Mouse (Mus musculus) kidney, adult 18-20 months (tissue): ENCODE measurements at regions not wholly inside any gene's neighbourhood (a gene's known extent, or its start where the extent isn't known, plus 50 kb on each side); places are given as distances from the start of the nearest gene placed in this dataset.

Source experiments
- DNase-seq: peaks from one replicate; pipeline ENCODE4 v3.0.0; 2021

DNA sequence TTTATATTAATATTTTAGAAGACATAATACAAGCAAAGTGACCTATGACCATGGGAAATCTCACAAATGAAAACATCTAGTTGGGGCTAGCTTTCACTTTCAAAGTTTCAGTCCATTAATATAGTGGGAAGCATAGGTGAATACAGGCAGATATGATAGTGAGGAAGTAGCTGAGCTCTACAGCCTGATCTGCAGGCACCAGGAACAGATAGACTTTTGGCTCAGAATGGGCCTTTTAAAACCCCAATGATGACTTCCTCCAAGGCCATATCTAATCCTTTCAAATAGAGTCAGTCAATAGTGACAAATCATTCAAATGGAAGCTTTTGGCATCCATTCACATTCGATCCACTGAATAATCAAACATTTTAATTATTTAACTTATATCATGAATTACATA lies 581.6 kb upstream of the Pcdh17 start:
- DNase-seq = no peak

- no peak for DNase-seq
Observed at GRCm38 (mm10) chr14:83862653-83863052, 580.7 kb upstream of the Pcdh17 start.

DNA sequence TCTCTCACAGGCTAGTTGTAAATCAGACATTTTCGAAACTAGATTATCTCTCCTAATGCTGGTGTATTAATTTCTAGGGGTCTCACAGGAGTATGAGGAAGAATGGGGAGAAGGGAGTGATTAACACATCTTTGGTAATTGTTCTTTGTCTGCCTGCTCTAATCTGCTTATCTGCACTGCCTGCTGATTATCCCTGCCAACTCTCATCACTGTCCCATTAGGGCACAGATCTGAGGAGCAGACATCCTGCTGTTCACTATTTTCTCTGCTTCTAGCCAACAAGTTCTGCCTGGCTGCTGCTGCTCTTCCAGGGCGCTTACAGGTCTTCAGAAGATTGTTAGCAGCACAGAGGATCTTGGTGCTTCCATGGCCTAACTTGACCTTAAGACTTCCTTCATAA lies 557.0 kb upstream of the Pcdh17 start:
- DNase-seq = no peak

- peak; percentile 3 for DNase-seq
Observed at GRCm38 (mm10) chr14:83900711-83901110, 542.7 kb upstream of the Pcdh17 start.

DNA sequence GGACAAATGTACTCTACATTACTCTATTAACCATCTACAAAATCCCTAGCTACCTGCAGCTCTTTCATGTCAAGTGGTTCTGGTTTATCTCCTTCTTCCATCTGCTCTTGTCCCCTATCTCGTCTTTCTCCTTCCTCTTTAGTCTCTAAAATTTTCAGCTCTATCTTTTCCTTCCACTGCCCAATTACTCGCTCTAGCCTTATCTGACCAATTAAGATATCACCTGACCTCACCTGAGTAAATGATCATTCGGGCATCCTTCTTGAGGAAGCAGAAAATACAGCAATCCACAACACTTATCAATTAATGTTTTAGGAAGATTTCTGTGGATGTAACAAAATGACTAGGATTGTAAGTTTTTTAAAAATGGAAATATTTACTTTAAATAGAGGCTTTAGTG lies 500.3 kb upstream of the Pcdh17 start:
- no peak for DNase-seq

DNA sequence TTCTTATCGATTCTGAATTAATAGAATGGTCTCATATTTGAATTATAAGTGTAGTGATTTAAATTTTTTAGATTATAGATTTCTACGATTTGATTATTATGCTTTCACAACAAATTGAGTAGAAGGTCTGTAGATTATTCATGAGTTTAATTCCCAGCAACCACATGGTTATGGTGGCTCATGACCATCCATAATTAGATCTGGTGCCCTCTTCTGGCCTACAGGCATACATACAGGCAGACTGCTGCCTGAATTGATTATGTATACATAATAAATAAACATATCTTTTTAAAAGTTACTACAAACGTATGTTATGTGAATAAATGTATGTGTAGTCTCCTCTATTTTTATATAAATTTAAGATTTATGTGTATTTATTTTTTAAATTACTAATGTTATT lies 499.2 kb upstream of the Pcdh17 start:
- DNase-seq = no peak

DNA sequence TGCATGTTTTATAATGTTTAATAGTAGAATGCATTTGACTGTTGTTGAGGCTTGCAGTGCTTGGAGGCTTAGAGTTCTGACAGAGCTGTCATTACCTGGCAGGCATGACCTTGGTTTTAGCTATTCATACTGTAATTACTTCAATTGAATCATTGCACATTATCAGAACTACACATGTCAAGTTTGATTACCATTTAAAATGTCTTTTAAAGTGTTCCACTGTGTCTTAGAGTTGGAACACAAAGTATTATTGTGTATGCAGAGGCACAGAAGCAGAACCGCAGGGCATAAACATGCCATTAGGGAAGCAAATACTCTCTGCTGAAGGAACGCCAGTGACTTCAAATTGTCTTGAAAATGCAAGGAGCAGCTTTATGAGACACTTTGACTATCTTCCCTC lies 493.7 kb upstream of the Pcdh17 start:
- DNase-seq = no peak

GRCm38 (mm10) chr14:83959111-83959510 lies 484.3 kb upstream of the Pcdh17 start:
- DNase-seq = no peak

- no peak for DNase-seq
Observed at GRCm38 (mm10) chr14:83983566-83983965, 459.8 kb upstream of the Pcdh17 start.
